Mouse (Mus musculus): ENCODE data around the gene Chd9.
A peak's percentile ranks its signal among the peaks of the same experiment; 100 is the strongest.
"Not testable (repeated sequence)": the region's sequence is repeated elsewhere in the genome, so short reads cannot be mapped to it uniquely, and the experiment has no call there.

Gene Chd9

GRCm38 (mm10) chr8:90871375-90872080 lies 43.4 kb downstream of the Chd9 start:
- DNase-seq = peak; percentile 41

GRCm38 (mm10) chr8:90873051-90873450 lies 44.9 kb downstream of the Chd9 start:
- no peak for DNase-seq

- peak; percentile 83 for DNase-seq
These were observed 48.1 kb downstream of the Chd9 start for GRCm38 (mm10) chr8:90876213-90876721.

- DNase-seq = peak; percentile 89
These were observed 48.7 kb downstream of the Chd9 start for GRCm38 (mm10) chr8:90876722-90877429.

GRCm38 (mm10) chr8:90877430-90877975 lies 49.4 kb downstream of the Chd9 start:
- peak; percentile 44 for DNase-seq

GRCm38 (mm10) chr8:90878551-90878950 lies 50.4 kb downstream of the Chd9 start:
- DNase-seq = no peak

- no peak for DNase-seq
These were observed 51.9 kb downstream of the Chd9 start for GRCm38 (mm10) chr8:90880041-90880440.

GRCm38 (mm10) chr8:90881181-90881580 lies 53.0 kb downstream of the Chd9 start:
- no peak for DNase-seq

- DNase-seq = no peak
These were observed 54.0 kb downstream of the Chd9 start for GRCm38 (mm10) chr8:90882088-90882691.

GRCm38 (mm10) chr8:90885671-90886368 lies 57.7 kb downstream of the Chd9 start:
- DNase-seq = no peak

GRCm38 (mm10) chr8:90886369-90886712 lies 58.2 kb downstream of the Chd9 start:
- DNase-seq = not testable (repeated sequence)

GRCm38 (mm10) chr8:90887328-90887727 lies 59.2 kb downstream of the Chd9 start:
- DNase-seq = not testable (repeated sequence)

- no peak for DNase-seq
These were observed 63.9 kb downstream of the Chd9 start for GRCm38 (mm10) chr8:90891872-90892578.

- DNase-seq = peak; percentile 32
These were observed 64.4 kb downstream of the Chd9 start for GRCm38 (mm10) chr8:90892579-90892919.

- DNase-seq = peak; percentile 22
These were observed 66.2 kb downstream of the Chd9 start for GRCm38 (mm10) chr8:90894231-90894914.

- DNase-seq = no peak
These were observed 69.2 kb downstream of the Chd9 start for GRCm38 (mm10) chr8:90897343-90897742.

GRCm38 (mm10) chr8:90898578-90898977 lies 70.4 kb downstream of the Chd9 start:
- DNase-seq = peak; percentile 68

GRCm38 (mm10) chr8:90902002-90902401 lies 73.8 kb downstream of the Chd9 start:
- no peak for DNase-seq

GRCm38 (mm10) chr8:90904171-90904706 lies 76.1 kb downstream of the Chd9 start:
- DNase-seq = no peak

GRCm38 (mm10) chr8:90906922-90907321 lies 78.8 kb downstream of the Chd9 start:
- DNase-seq = no peak

- DNase-seq = no peak
These were observed 79.3 kb downstream of the Chd9 start for GRCm38 (mm10) chr8:90907516-90907847.
